Mouse (Mus musculus): ENCODE data around the gene Igf1r.

DNA sequence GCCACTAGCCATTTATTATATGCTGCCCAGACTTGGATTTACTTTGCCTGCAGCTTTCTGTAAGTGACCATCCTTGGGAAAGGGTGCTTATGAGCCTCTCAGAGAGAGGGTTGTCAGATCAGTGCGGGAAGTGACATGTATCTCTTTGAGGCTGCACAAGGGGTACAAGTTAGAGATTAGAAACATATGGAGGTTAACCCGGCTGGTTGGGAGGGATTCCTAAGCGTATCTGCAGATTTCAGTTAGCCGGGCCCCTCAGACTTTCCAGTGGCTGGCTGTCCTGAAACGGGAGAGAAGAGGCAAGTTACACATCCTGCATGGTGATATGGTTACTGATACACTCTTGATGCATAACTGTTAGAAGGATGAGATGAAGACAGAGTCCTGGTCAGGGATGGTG is 161.7 kb downstream of the Igf1r start:
- TF ChIP-seq CTCF (IDR thresholded peaks at IDR 0.05), result no peak
- no peak for TF ChIP-seq EP300 (IDR thresholded peaks at IDR 0.05)
